Mouse (Mus musculus) CH12.LX (cell line): Measurements from ENCODE around the gene Spdye4b. TPM values are rescaled to one million over a fixed set of nuclear protein-coding genes. Genes with fewer than 3 reads are reported as not detected.

ENCODE experiments used
- DNase-seq: peaks from one replicate; pipeline ENCODE4 v3.0.0-alpha.2; 2013; ENCODE audit errors: extremely low read depth
- H3K27ac ChIP-seq: 2 replicates; pipeline ENCODE4 v1.5.1; 2012; ENCODE audit warnings: low read depth, mild to moderate bottlenecking, control low read depth, moderate library complexity; ENCODE audit not compliant: insufficient read depth
- H3K27me3 ChIP-seq: replicated peaks from 2 replicates; pipeline ENCODE3; 2012; ENCODE audit warnings: inconsistent platforms
- H3K36me3 ChIP-seq, 2 experiments: replicated peaks in 1 of 2; 2 replicates each; pipeline versions ENCODE3 to v1.6.1; 2012; ENCODE audit warnings: inconsistent platforms in 1 of 2, low read length in 1 of 2, mild to moderate bottlenecking in 1 of 2, mixed read lengths in 1 of 2, moderate library complexity in 1 of 2; ENCODE audit not compliant: control insufficient read depth in 1 of 2, insufficient read depth in 1 of 2
- H3K4me1 ChIP-seq, 2 experiments: 2 replicates each; pipeline ENCODE4 v1.6.1; 2012; ENCODE audit warnings: inconsistent platforms in 1 of 2, moderate library complexity in 1 of 2; ENCODE audit not compliant: insufficient read depth in 2 of 2, control insufficient read depth in 1 of 2
- H3K4me2 ChIP-seq: 2 replicates; pipeline ENCODE4 v1.6.1; 2012; ENCODE audit warnings: low read depth, mild to moderate bottlenecking, control low read depth; ENCODE audit not compliant: poor library complexity, insufficient read depth, severe bottlenecking
- H3K4me3 ChIP-seq, 3 experiments: fragments of 150-350 bp in 1 of 3; sonication (generic) in 1 of 3; replicated peaks in 1 of 3; 2 replicates each; pipeline versions ENCODE3 to v1.5.1; 2011 to 2012; ENCODE audit warnings: low read depth in 2 of 3, low read length in 2 of 3, mild to moderate bottlenecking in 2 of 3, moderate library complexity in 2 of 3, control low read depth in 1 of 3, improper control_type of control experiment in 1 of 3, inconsistent platforms in 1 of 3, mixed read lengths in 1 of 3; ENCODE audit not compliant: poor library complexity in 1 of 3
- H3K79me2 ChIP-seq: replicated peaks from 2 replicates; pipeline ENCODE4 v1.6.1; 2012; ENCODE audit warnings: mild to moderate bottlenecking, moderate library complexity; ENCODE audit not compliant: control insufficient read depth, poor library complexity, insufficient read depth, severe bottlenecking; ENCODE audit errors: extremely low read depth
- H3K9ac ChIP-seq: 2 replicates; pipeline ENCODE4 v1.6.1; 2012; ENCODE audit warnings: low read depth, mild to moderate bottlenecking, control low read depth, moderate library complexity; ENCODE audit not compliant: insufficient read depth
- H3K9me3 ChIP-seq: replicated peaks from 2 replicates; pipeline ENCODE3; 2012; ENCODE audit warnings: low read length, inconsistent platforms, mixed read lengths
- BHLHE40 ChIP-seq: IDR thresholded peaks from 2 replicates; pipeline ENCODE4 v1.6.1; 2011; ENCODE audit warnings: mild to moderate bottlenecking, low read depth, low read length, improper control_type of control experiment
- CHD2 ChIP-seq: IDR thresholded peaks from 2 replicates; pipeline ENCODE4 v1.6.1; 2011; ENCODE audit warnings: low read length, improper control_type of control experiment
- CTCF ChIP-seq, 2 experiments: IDR thresholded peaks in 1 of 2; conservative IDR thresholded peaks in 1 of 2; 2 replicates each; pipeline ENCODE4 v1.5.1; 2011 to 2012; ENCODE audit warnings: low read depth in 2 of 2, low read length in 2 of 2, improper control_type of control experiment in 1 of 2, inconsistent platforms in 1 of 2, mild to moderate bottlenecking in 1 of 2, moderate library complexity in 1 of 2
- E2F4 ChIP-seq: IDR thresholded peaks from 2 replicates; pipeline ENCODE4 v1.6.1; 2011; ENCODE audit warnings: low read depth, low read length, improper control_type of control experiment; ENCODE audit not compliant: insufficient replicate concordance
- ELF1 ChIP-seq: IDR thresholded peaks from 2 replicates; pipeline ENCODE4 v1.6.1; 2014; ENCODE audit warnings: low read depth, mild to moderate bottlenecking, inconsistent platforms, low read length, improper control_type of control experiment
- GABPA ChIP-seq: IDR thresholded peaks from 2 replicates; pipeline ENCODE4 v1.6.1; 2012; ENCODE audit warnings: low read depth, low read length, improper control_type of control experiment, inconsistent platforms; ENCODE audit not compliant: insufficient replicate concordance
- HCFC1 ChIP-seq: IDR thresholded peaks from 2 replicates; pipeline ENCODE4 v1.6.1; 2012; ENCODE audit warnings: low read depth, mild to moderate bottlenecking, inconsistent platforms, low read length, improper control_type of control experiment
- IRF4 ChIP-seq: IDR thresholded peaks from 2 replicates; pipeline ENCODE4 v1.6.1; 2014; ENCODE audit warnings: low read depth, mild to moderate bottlenecking, inconsistent platforms, low read length, improper control_type of control experiment
- JUND ChIP-seq: conservative IDR thresholded peaks from 2 replicates; pipeline ENCODE4 v1.6.1; 2011; ENCODE audit warnings: low read depth, low read length, improper control_type of control experiment
- KAT2A ChIP-seq: IDR thresholded peaks from 2 replicates; pipeline ENCODE4 v1.6.1; 2012; ENCODE audit warnings: low read length, improper control_type of control experiment, inconsistent platforms; ENCODE audit not compliant: insufficient replicate concordance
- MAX ChIP-seq: IDR thresholded peaks from 2 replicates; pipeline ENCODE4 v1.6.1; 2011; ENCODE audit warnings: low read length, improper control_type of control experiment
- MAZ ChIP-seq: IDR thresholded peaks from 2 replicates; pipeline ENCODE4 v1.6.1; 2012; ENCODE audit warnings: low read depth, mild to moderate bottlenecking, inconsistent platforms, low read length, improper control_type of control experiment, moderate library complexity
- MEF2A ChIP-seq: IDR thresholded peaks from 2 replicates; pipeline ENCODE4 v1.6.1; 2014; ENCODE audit warnings: low read depth, mild to moderate bottlenecking, inconsistent platforms, low read length, improper control_type of control experiment, borderline replicate concordance
- MXI1 ChIP-seq: IDR thresholded peaks from 2 replicates; pipeline ENCODE4 v1.6.1; 2011; ENCODE audit warnings: mild to moderate bottlenecking, low read depth, low read length, improper control_type of control experiment
- MYC ChIP-seq: IDR thresholded peaks from 2 replicates; pipeline ENCODE4 v1.6.1; 2011; ENCODE audit warnings: low read depth, mild to moderate bottlenecking, improper control_type of control experiment, low read length
- NELFE ChIP-seq: IDR thresholded peaks from 2 replicates; pipeline ENCODE4 v1.6.1; 2011; ENCODE audit warnings: low read depth, low read length, improper control_type of control experiment
- NRF1 ChIP-seq: IDR thresholded peaks from 2 replicates; pipeline ENCODE4 v1.6.1; 2014; ENCODE audit warnings: low read depth, mild to moderate bottlenecking, inconsistent platforms, low read length, improper control_type of control experiment, moderate library complexity
- POLR2A ChIP-seq: IDR thresholded peaks from 2 replicates; pipeline ENCODE4 v1.6.1; 2011; ENCODE audit warnings: low read depth, mild to moderate bottlenecking, improper control_type of control experiment, low read length
- RAD21 ChIP-seq: IDR thresholded peaks from 2 replicates; pipeline ENCODE4 v1.6.1; 2011; ENCODE audit warnings: low read depth, mild to moderate bottlenecking, low read length, improper control_type of control experiment, moderate library complexity
- SIN3A ChIP-seq: IDR thresholded peaks from 2 replicates; pipeline ENCODE4 v1.6.1; 2012; ENCODE audit warnings: low read length, improper control_type of control experiment, inconsistent platforms
- TBP ChIP-seq: conservative IDR thresholded peaks from 2 replicates; pipeline ENCODE4 v1.6.1; 2011; ENCODE audit warnings: low read depth, low read length, improper control_type of control experiment
- TCF12 ChIP-seq: IDR thresholded peaks from 2 replicates; pipeline ENCODE4 v1.6.1; 2014; ENCODE audit warnings: low read depth, mild to moderate bottlenecking, inconsistent platforms, low read length, improper control_type of control experiment
- UBTF ChIP-seq: IDR thresholded peaks from 2 replicates; pipeline ENCODE4 v1.6.1; 2012; ENCODE audit warnings: low read depth, mild to moderate bottlenecking, inconsistent platforms, low read length, improper control_type of control experiment, moderate library complexity
- USF1 ChIP-seq: IDR thresholded peaks from 2 replicates; pipeline ENCODE4 v1.6.1; 2014; ENCODE audit warnings: low read depth, mild to moderate bottlenecking, inconsistent platforms, low read length, improper control_type of control experiment
- ZKSCAN1 ChIP-seq: IDR thresholded peaks from 2 replicates; pipeline ENCODE4 v1.6.1; 2012; ENCODE audit warnings: low read depth, inconsistent platforms, low read length, improper control_type of control experiment, borderline replicate concordance
- ZMIZ1 ChIP-seq: IDR thresholded peaks from 2 replicates; pipeline ENCODE4 v1.6.1; 2012; ENCODE audit warnings: low read depth, mild to moderate bottlenecking, inconsistent platforms, low read length, improper control_type of control experiment
- ZNF384 ChIP-seq: IDR thresholded peaks from 2 replicates; pipeline ENCODE4 v1.6.1; 2012; ENCODE audit warnings: low read depth, low read length, improper control_type of control experiment, inconsistent platforms
- dilution Hi-C: fragments of 300-500 bp; cut with MboI; formaldehyde crosslinking; loops from 2 replicates; pipeline ENCODE4 v1.14.3; 2020; ENCODE audit warnings: low sequenced_read_pairs; ENCODE audit not compliant: extremely low pct_unique_long_range_greater_than_20kb, extremely low pct_ligation_motif_present
- in situ Hi-C: fragments of 300-500 bp; cut with MboI; formaldehyde crosslinking; loops from 3 replicates; pipeline ENCODE4 v1.14.3; 2019; ENCODE audit warnings: low sequenced_read_pairs, low pct_ligation_motif_present, low pct_unique_long_range_greater_than_20kb, mixed read lengths
- polyA plus RNA-seq: library from polyadenylated mRNA; unstranded; fragments of >175 nt; gene quantifications from 2 replicates; pipeline ENCODE4 v1.2.1, GENCODE M21; 2012; ENCODE audit warnings: low read depth; ENCODE audit not compliant: insufficient read length
- total RNA-seq, 2 experiments: library from RNA; depleted of rRNA; stranded (reverse); fragments of 300-350 nt in 1 of 2; fragments of >200 nt in 1 of 2; gene quantifications; 2 replicates each; pipeline ENCODE4 v1.2.3; 2012 to 2014

Gene Spdye4b
- total RNA-seq (2012; rRNA removed) (not detected in 2 replicates), total RNA-seq (2014; rRNA removed) (not detected in 2 replicates), polyA plus RNA-seq (not detected in 2 replicates)

DNA sequence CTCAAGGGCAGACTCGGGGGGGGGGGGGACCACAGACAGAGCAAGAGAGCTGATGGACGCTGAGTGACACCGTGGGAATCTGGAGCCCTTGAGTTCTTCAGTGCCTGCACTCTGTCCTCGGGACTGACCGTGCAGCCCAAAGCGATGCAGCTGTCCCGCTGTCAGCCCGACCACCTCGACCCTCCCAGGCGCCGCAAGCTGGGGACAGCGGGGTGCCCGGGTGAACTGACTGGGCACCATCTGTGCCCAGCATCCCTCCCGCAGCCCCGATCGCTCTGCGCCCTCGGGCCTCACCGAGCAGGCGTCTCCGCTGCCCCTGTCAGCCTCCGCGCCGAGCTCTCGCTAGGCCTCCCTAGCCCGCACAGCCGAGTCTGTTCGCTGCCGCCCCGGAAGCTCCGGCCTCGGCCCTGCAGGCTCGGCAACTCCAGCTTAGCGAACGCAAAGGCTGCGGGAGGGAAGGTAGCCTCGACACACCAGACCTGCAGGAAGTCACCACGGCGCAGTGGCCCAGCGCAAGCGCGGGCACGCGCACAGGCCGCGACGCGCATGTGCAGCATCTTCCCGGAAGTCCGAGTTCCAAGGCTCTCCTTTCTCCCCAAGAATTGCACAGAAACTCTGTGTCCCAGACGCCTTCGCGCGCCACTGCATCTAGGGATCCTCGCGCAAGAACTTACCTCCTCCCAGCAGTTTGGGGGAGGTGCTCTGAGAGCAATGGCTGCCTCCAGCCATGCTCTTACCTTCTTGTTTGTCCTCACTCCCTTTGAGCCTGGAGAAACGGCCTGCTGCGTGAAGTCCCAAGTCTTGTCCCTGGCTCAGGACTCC lies at the start of gene Spdye4b, which contains the start of gene Rbak:
Gene Spdye4b (plus strand): TSS at position 763 of the 822 bp plus-strand sequence.
Gene Rbak (minus strand): TSS at position 521 of the 822 bp plus-strand sequence.
- Histone ChIP-seq H3K4me2 (peak within 1 kb of the TSS; percentile 90), H3K36me3 (peaks cover 23 to 34% of the 10 kb centered on the region in 2 experiments), H3K27me3 (peaks cover 11% of the 10 kb centered on the region), H3K9ac (peak within 1 kb of the TSS; percentile 79), H3K79me2 (no peaks in the 10 kb centered on the region; the same call in 1 of the 2 replicates), H3K9me3 (peaks cover 11% of the 10 kb centered on the region), H3K4me3 (peak within 1 kb of the TSS; percentile 71 to 89 (median 85)), H3K27ac (peak within 1 kb of the TSS; percentile 32), H3K4me1 (peaks cover 0 to 12% of the 10 kb centered on the region in 2 experiments; a peak in 2 of 4 replicates)
- dilution Hi-C loops, result no loop called here
- TF ChIP-seq MXI1, result peak; percentile 65
- no peak for TF ChIP-seq RAD21
- peak; percentile 95 for TF ChIP-seq HCFC1
- TF ChIP-seq JUND, result no peak
- peak; percentile 63 for TF ChIP-seq BHLHE40
- TF ChIP-seq CHD2, result 0 out of 2 replicates have a peak, but pooled peaks have one; percentile 59
- peak; percentile 98 for TF ChIP-seq NRF1
- no peak; the same call in 1 of the 2 replicates for TF ChIP-seq GABPA
- TF ChIP-seq ELF1, result peak; percentile 99
- TF ChIP-seq E2F4, result no peak; the same call in 1 of the 2 replicates
- no peak for TF ChIP-seq ZKSCAN1
- peak; percentile 83 for TF ChIP-seq MAX
- TF ChIP-seq USF1, result no peak
- TF ChIP-seq SIN3A, result peak; percentile 87
- peak; percentile 83 for TF ChIP-seq POLR2A
- peak; percentile 81 for TF ChIP-seq TCF12
- peak; percentile 57; the same call in 1 of the 2 replicates for TF ChIP-seq MEF2A
- no peak for TF ChIP-seq IRF4
- no peak for TF ChIP-seq CTCF (conservative IDR thresholded peaks at IDR 0.05 in 1 of 2, IDR thresholded peaks at IDR 0.05 in 1 of 2; ENCODE audit: low read depth in 2 of 2, low read length in 2 of 2)
- no peak for TF ChIP-seq MAZ
- peak; percentile 89 for TF ChIP-seq NELFE
- TF ChIP-seq KAT2A, result peak; percentile 75; the same call in 1 of the 2 replicates
- no peak for TF ChIP-seq ZNF384
- TF ChIP-seq ZMIZ1, result peak; percentile 30; the same call in 1 of the 2 replicates
- TF ChIP-seq TBP, result 0 out of 2 replicates have a peak, but pooled peaks have one; percentile 56
- TF ChIP-seq MYC, result peak; percentile 67; the same call in 1 of the 2 replicates
- TF ChIP-seq UBTF, result no peak
- in situ Hi-C loops, result loop anchor here (5.0 kb wide), 1 partner anchor 57 kb away; the partner anchor contains the start of gene Zfp12
- DNase-seq, result peak; percentile 95
